Mouse (Mus musculus) ES-E14 (cell line): ENCODE measurements around the gene Gm49333. TPM values are rescaled to one million over a fixed set of nuclear protein-coding genes. Genes with fewer than 3 reads are reported as not detected.
A peak's percentile ranks its signal among the peaks of the same experiment; 100 is the strongest.

Experiments used
- DNase-seq: peaks from one replicate; pipeline ENCODE4 v3.0.0-alpha.2; 2013; ENCODE audit warnings: low read depth, low spot score
- H3K27ac ChIP-seq: 2 replicates; pipeline ENCODE4 v1.5.1; 2012; ENCODE audit warnings: low read depth, mild to moderate bottlenecking, low read length, moderate library complexity, mixed read lengths; ENCODE audit not compliant: poor library complexity, insufficient read depth, severe bottlenecking
- H3K36me3 ChIP-seq: 2 replicates; pipeline ENCODE4 v1.6.1; 2012; ENCODE audit warnings: mild to moderate bottlenecking, low read length, moderate library complexity, mixed read lengths; ENCODE audit not compliant: control insufficient read depth, poor library complexity, insufficient read depth, severe bottlenecking
- H3K4me1 ChIP-seq, 2 experiments: fragments of 150-350 bp in 1 of 2; sonication (generic) in 1 of 2; 2 replicates each; pipeline ENCODE4 v1.6.1; 2012; ENCODE audit warnings: low read length in 2 of 2, mild to moderate bottlenecking in 1 of 2, mixed read lengths in 1 of 2; ENCODE audit not compliant: control insufficient read depth in 2 of 2, insufficient read depth in 2 of 2, poor library complexity in 1 of 2
- H3K4me3 ChIP-seq, 2 experiments: fragments of 150-350 bp in 1 of 2; sonication (generic) in 1 of 2; 2 replicates each; pipeline ENCODE4 v1.5.1; 2012; ENCODE audit warnings: low read length in 2 of 2, low read depth in 1 of 2, mild to moderate bottlenecking in 1 of 2, mixed read lengths in 1 of 2; ENCODE audit not compliant: insufficient read depth in 1 of 2, poor library complexity in 1 of 2, severe bottlenecking in 1 of 2
- H3K9ac ChIP-seq: 2 replicates; pipeline ENCODE4 v1.6.1; 2012; ENCODE audit warnings: low read depth, mild to moderate bottlenecking, low read length, mixed read lengths; ENCODE audit not compliant: poor library complexity, insufficient read depth, severe bottlenecking
- H3K9me3 ChIP-seq: fragments of 150-350 bp; sonication (generic); 2 replicates; pipeline ENCODE4 v1.6.1; 2012; ENCODE audit warnings: low read depth, mild to moderate bottlenecking, low read length; ENCODE audit not compliant: control insufficient read depth, insufficient read depth
- CHD2 ChIP-seq: IDR thresholded peaks from 2 replicates; pipeline ENCODE4 v1.6.1; 2014; ENCODE audit warnings: mild to moderate bottlenecking, low read depth, low read length, inconsistent platforms
- HCFC1 ChIP-seq: IDR thresholded peaks from 2 replicates; pipeline ENCODE4 v1.6.1; 2012; ENCODE audit warnings: low read length, inconsistent platforms, borderline replicate concordance; ENCODE audit not compliant: insufficient read depth
- MAFK ChIP-seq: IDR thresholded peaks from 2 replicates; pipeline ENCODE4 v1.6.1; 2014; ENCODE audit warnings: mild to moderate bottlenecking, low read depth, low read length, inconsistent platforms; ENCODE audit not compliant: insufficient read depth
- ZC3H11A ChIP-seq: IDR thresholded peaks from 2 replicates; pipeline ENCODE4 v1.6.1; 2012; ENCODE audit warnings: low read depth, mild to moderate bottlenecking, inconsistent platforms, low read length, borderline replicate concordance
- ZNF384 ChIP-seq: IDR thresholded peaks from 2 replicates; pipeline ENCODE4 v1.6.1; 2012; ENCODE audit warnings: low read depth, low read length, inconsistent platforms
- in situ Hi-C, 2 experiments: fragments of 600-800 bp; cut with MboI; formaldehyde crosslinking; loops; one replicate each; pipeline ENCODE4 v1.15.1; 2025; ENCODE audit warnings: low sequenced_read_pairs in 2 of 2, inconsistent platforms in 1 of 2; ENCODE audit not compliant: unreplicated experiment in 2 of 2
- total RNA-seq: library from RNA; depleted of rRNA; stranded (reverse); fragments of 300-350 nt; gene quantifications from 2 replicates; pipeline ENCODE4 v1.2.3, GENCODE M21; 2012; rRNA removed

The Gm49333 gene
- total RNA-seq, 1 experiment, result not detected

- no peak for DNase-seq
- no peak overlapping the region; the same call in 1 of the 2 replicates for H3K27ac ChIP-seq
- in situ Hi-C loops, result no loop called here
Measured at GRCm38 (mm10) chr16:20691617-20692016, 80.2 kb downstream of the Gm49333 start.

GRCm38 (mm10) chr16:20692241-20692965, 81.0 kb downstream of the Gm49333 start:
- no peaks in the 10 kb centered on the region for H3K9me3 ChIP-seq
- 0 out of 4 replicates have a peak overlapping the region, but pooled peaks of 1 of the 2 experiments have one; percentile 74 for H3K4me3 ChIP-seq
- H3K9ac ChIP-seq, result no peak overlapping the region
- DNase-seq, result no peak
- no peak overlapping the region for H3K27ac ChIP-seq
- TF ChIP-seq CHD2, result no peak
- no peak for TF ChIP-seq MAFK
- no peak for TF ChIP-seq ZNF384
- no peak for TF ChIP-seq ZC3H11A
- no peak for TF ChIP-seq HCFC1
- H3K4me1 ChIP-seq, result peaks cover 1 to 20% of the 10 kb centered on the region in 2 experiments; a peak in 3 of 4 replicates
- in situ Hi-C loops, result no loop called here
- H3K36me3 ChIP-seq, result peaks cover 35% of the 10 kb centered on the region

More at GRCm38 (mm10) chr16:20691617-20692016, 80.2 kb downstream of the Gm49333 start:
- H3K9ac ChIP-seq, result no peak overlapping the region
- TF ChIP-seq ZNF384, result peak; percentile 75; the same call in 1 of the 2 replicates
- TF ChIP-seq MAFK, result no peak
- peaks cover 1 to 20% of the 10 kb centered on the region in 2 experiments; a peak in 3 of 4 replicates for H3K4me1 ChIP-seq
- H3K9me3 ChIP-seq, result no peaks in the 10 kb centered on the region
- H3K4me3 ChIP-seq, result no peak overlapping the region
- H3K36me3 ChIP-seq, result peaks cover 42% of the 10 kb centered on the region

- H3K36me3 ChIP-seq, result peaks cover 27% of the 10 kb centered on the region
- H3K9me3 ChIP-seq, result no peaks in the 10 kb centered on the region
- DNase-seq, result peak; percentile 65
- peak within 1 kb of the TSS; percentile 74 to 82 for H3K4me3 ChIP-seq
- H3K4me1 ChIP-seq, result peaks cover 0 to 20% of the 10 kb centered on the region in 2 experiments; a peak in 3 of 4 replicates
- peak within 1 kb of the TSS; percentile 32; the same call in 1 of the 2 replicates for H3K27ac ChIP-seq
- H3K9ac ChIP-seq, result peak within 1 kb of the TSS; percentile 77
- TF ChIP-seq ZC3H11A (no peak), HCFC1 (no peak), CHD2 (no peak), MAFK (no peak), ZNF384 (no peak)
- in situ Hi-C loops, result no loop called here
Measured at GRCm38 (mm10) chr16:20693111-20693701, 81.8 kb downstream of the Gm49333 start, which contains the start of gene Fam131a. Gene Fam131a, plus strand, starts transcription at chr16:20693241.

- H3K9me3 ChIP-seq, result no peaks in the 10 kb centered on the region
- H3K4me1 ChIP-seq, result peaks cover 0 to 20% of the 10 kb centered on the region in 2 experiments; a peak in 3 of 4 replicates
- no peak for DNase-seq
- no peak for TF ChIP-seq ZNF384
- TF ChIP-seq ZC3H11A, result no peak
- no peak overlapping the region for H3K9ac ChIP-seq
- peaks cover 11% of the 10 kb centered on the region for H3K36me3 ChIP-seq
- no peak overlapping the region for H3K27ac ChIP-seq
- in situ Hi-C loops, result no loop called here
- H3K4me3 ChIP-seq, result no peak overlapping the region
Measured at GRCm38 (mm10) chr16:20694781-20695180, 83.4 kb downstream of the Gm49333 start.

Other genes starting within 250 kb of the Gm49333 start
- 159 and 168 TPM in 2 replicates for gene Abcc5, start 185.2 kb upstream of the Gm49333 start, total RNA-seq
- 159 and 173 TPM in 2 replicates for gene Eif2b5, start 112.8 kb upstream of the Gm49333 start, total RNA-seq
- 10.6 and 10.8 TPM in 2 replicates for gene Dvl3, start 94.6 kb upstream of the Gm49333 start, total RNA-seq
- gene Ap2m1, start 76.1 kb upstream of the Gm49333 start, total RNA-seq, result 170 and 236 TPM in 2 replicates
- gene Abcf3, start 63.0 kb upstream of the Gm49333 start, total RNA-seq, result 49.8 and 64.0 TPM in 2 replicates
- 0.69 and 1.2 TPM in 2 replicates for gene Vwa5b2, start 22.1 kb upstream of the Gm49333 start, total RNA-seq
- 21.6 and 23.0 TPM in 2 replicates for gene Eef1akmt4, start within 50 bp of the Gm49333 start, total RNA-seq
- gene Alg3, start 125 bp downstream of the Gm49333 start, total RNA-seq, result 28.9 and 43.3 TPM in 2 replicates
- gene Camk2n2, start 9.7 kb downstream of the Gm49333 start, total RNA-seq, result 0.32 and 0.58 TPM in 2 replicates
- gene Ece2, start 18.2 kb downstream of the Gm49333 start, total RNA-seq, result 6.7 and 11.3 TPM in 2 replicates
- gene Psmd2, start 40.0 kb downstream of the Gm49333 start, total RNA-seq, result 200 and 302 TPM in 2 replicates
- gene Eif4g1, start 56.7 kb downstream of the Gm49333 start, total RNA-seq, result 460 and 546 TPM in 2 replicates
- 1.9 and 2.6 TPM in 2 replicates for gene Fam131a, start 81.6 kb downstream of the Gm49333 start, total RNA-seq
- gene Polr2h, start 106.1 kb downstream of the Gm49333 start, total RNA-seq, result 125 and 134 TPM in 2 replicates
- 38.2 and 104 TPM in 2 replicates for gene Clcn2, start 106.1 kb downstream of the Gm49333 start, total RNA-seq
- gene Chrd, start 121.5 kb downstream of the Gm49333 start, total RNA-seq, result 3.7 and 9.6 TPM in 2 replicates
- 0.18 and 1.2 TPM in 2 replicates for gene Thpo, start 122.9 kb downstream of the Gm49333 start, total RNA-seq